ENCODE assay signal across 8 mouse cellular contexts in the genomic region with DNA sequence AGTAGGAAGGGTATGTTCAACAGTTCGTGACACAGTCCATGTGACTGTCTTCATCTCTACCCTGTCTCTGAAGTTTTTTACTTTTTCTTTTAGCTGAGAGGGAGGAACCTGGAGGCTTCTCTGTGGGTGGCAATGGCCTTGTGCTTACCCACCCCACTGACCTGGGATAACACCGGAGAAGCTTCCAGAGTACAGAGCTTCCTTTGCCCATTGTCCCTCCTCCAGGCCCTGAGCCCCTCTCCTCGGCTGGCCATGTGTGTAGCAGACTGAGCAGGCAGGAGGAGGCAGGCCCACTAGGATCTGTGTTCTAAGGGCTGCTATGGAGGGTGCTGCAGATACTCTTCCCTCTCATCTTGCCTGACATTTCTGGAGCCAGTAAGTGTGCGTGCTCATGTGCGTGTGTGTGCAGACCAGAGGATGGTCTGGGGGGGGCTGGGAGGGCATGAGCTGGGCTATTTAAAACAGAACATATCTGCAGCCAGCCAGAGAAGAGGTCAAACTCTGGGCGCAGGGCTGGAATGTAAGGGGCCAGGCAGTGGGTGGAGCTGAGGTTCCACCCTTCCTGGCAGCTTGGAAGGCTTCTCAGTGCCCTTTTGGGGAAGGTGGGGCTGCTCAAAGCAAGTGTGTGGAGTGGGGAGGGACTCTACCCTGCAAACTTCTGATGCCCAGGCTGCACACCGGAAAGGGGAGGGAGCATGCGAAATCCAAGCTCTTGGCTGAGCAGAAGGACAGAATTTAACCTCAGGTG.
DNase-seq lines count a peak whose midpoint lies in the region; ATAC-seq and TF ChIP-seq lines count a peak whose summit lies in the region.

No protein-coding gene starts in this region.

- 19% methylated on average over 8 of the region's 8 CpGs for WGBS in embryonic facial prominence, embryonic 15.5 days
- 38% methylated on average over 8 of the region's 8 CpGs for WGBS in hindbrain, postnatal 0 days
- WGBS in liver, embryonic 12.5 days (ENCODE audit: insufficient replicate concordance) = 26% methylated on average over 8 of the region's 8 CpGs
- 21% methylated on average over 8 of the region's 8 CpGs for WGBS in neural tube, embryonic 11.5 days
- 44% methylated on average over 8 of the region's 8 CpGs for WGBS in forebrain, embryonic 11.5 days

- peak overlapping the region; percentile 78 for H3K27ac ChIP-seq in embryonic facial prominence, embryonic 15.5 days (replicated peaks)
- no peak overlapping the region for H3K27ac ChIP-seq in hindbrain, postnatal 0 days
- peak overlapping the region; percentile 48; the same call in 1 of the 2 replicates for H3K27ac ChIP-seq in liver, embryonic 12.5 days
- H3K27ac ChIP-seq in neural tube, embryonic 11.5 days (ENCODE audit: low read depth, low read length) = no peak overlapping the region
- no peak overlapping the region for H3K27ac ChIP-seq in forebrain, embryonic 11.5 days (ENCODE audit: low read depth, low read length)

- peak; percentile 68 to 73 for DNase-seq in adrenal gland, adult (ENCODE audit: inconsistent age in 2 of 2, low spot score in 1 of 2)
- no peak for DNase-seq in adrenal gland, postnatal 10 days
- no peak for DNase-seq in hindbrain, postnatal 0 days (ENCODE audit: low spot score)
- DNase-seq in neural tube, embryonic 11.5 days (ENCODE audit: low spot score) = no peak
- no peak for DNase-seq in forebrain, embryonic 11.5 days (ENCODE audit: low spot score)
- DNase-seq in left cerebral cortex, adult 11 months (ENCODE audit: low spot score) = no peak

- H3K9ac ChIP-seq in embryonic facial prominence, embryonic 15.5 days = no peak overlapping the region
- H3K9ac ChIP-seq in hindbrain, postnatal 0 days (replicated peaks; ENCODE audit: low read length) = no peak overlapping the region
- no peak overlapping the region for H3K9ac ChIP-seq in liver, embryonic 12.5 days
- 0 out of 2 replicates have a peak overlapping the region, but pooled peaks have one; percentile 15 for H3K9ac ChIP-seq in neural tube, embryonic 11.5 days (ENCODE audit: low read length)
- no peak overlapping the region for H3K9ac ChIP-seq in forebrain, embryonic 11.5 days (ENCODE audit: low read length)

- H3K4me2 ChIP-seq in embryonic facial prominence, embryonic 15.5 days (replicated peaks) = 0 out of 2 replicates have a peak overlapping the region, but pooled peaks have one; percentile 12
- no peak overlapping the region for H3K4me2 ChIP-seq in hindbrain, postnatal 0 days (ENCODE audit: low read depth, low read length)
- peak overlapping the region; percentile 32; the same call in 1 of the 2 replicates for H3K4me2 ChIP-seq in liver, embryonic 12.5 days
- no peak overlapping the region for H3K4me2 ChIP-seq in neural tube, embryonic 11.5 days (ENCODE audit: low read depth)
- H3K4me2 ChIP-seq in forebrain, embryonic 11.5 days (ENCODE audit: low read depth, low read length, severe bottlenecking) = no peak overlapping the region

- peak; percentile 83 for ATAC-seq in embryonic facial prominence, embryonic 15.5 days (ENCODE audit: insufficient number of reproducible peaks, low FRiP score, low TSS enrichment, low read depth)
- ATAC-seq in hindbrain, postnatal 0 days = peak; percentile 27; the same call in 1 of the 2 replicates
- ATAC-seq in liver, embryonic 12.5 days = peak; percentile 63
- ATAC-seq in neural tube, embryonic 11.5 days (ENCODE audit: insufficient read depth, low FRiP score, low TSS enrichment) = no peak
- no peak for ATAC-seq in forebrain, embryonic 11.5 days (replicated peaks; ENCODE audit: low FRiP score)

- no peak overlapping the region for H3K4me3 ChIP-seq in embryonic facial prominence, embryonic 15.5 days (replicated peaks)
- H3K4me3 ChIP-seq in hindbrain, postnatal 0 days (ENCODE audit: low read length) = no peak overlapping the region
- H3K4me3 ChIP-seq in liver, embryonic 12.5 days = no peak overlapping the region
- no peak overlapping the region for H3K4me3 ChIP-seq in neural tube, embryonic 11.5 days (ENCODE audit: low read depth, low read length)
- H3K4me3 ChIP-seq in forebrain, embryonic 11.5 days (ENCODE audit: low read depth, low read length) = no peak overlapping the region

- no peaks in the 10 kb centered on the region for H3K9me3 ChIP-seq in embryonic facial prominence, embryonic 15.5 days (replicated peaks)
- no peaks in the 10 kb centered on the region for H3K9me3 ChIP-seq in hindbrain, postnatal 0 days (ENCODE audit: low read length)
- H3K9me3 ChIP-seq in liver, embryonic 12.5 days (replicated peaks) = no peaks in the 10 kb centered on the region
- H3K9me3 ChIP-seq in neural tube, embryonic 11.5 days (ENCODE audit: control insufficient read depth, low read length) = no peaks in the 10 kb centered on the region
- H3K9me3 ChIP-seq in forebrain, embryonic 11.5 days (ENCODE audit: control insufficient read depth, low read length) = no peaks in the 10 kb centered on the region

- H3K36me3 ChIP-seq in embryonic facial prominence, embryonic 15.5 days = no peaks in the 10 kb centered on the region
- no peaks in the 10 kb centered on the region for H3K36me3 ChIP-seq in hindbrain, postnatal 0 days (ENCODE audit: insufficient read depth, low read length)
- no peaks in the 10 kb centered on the region for H3K36me3 ChIP-seq in liver, embryonic 12.5 days
- H3K36me3 ChIP-seq in neural tube, embryonic 11.5 days (ENCODE audit: control insufficient read depth, insufficient read depth, low read length) = no peaks in the 10 kb centered on the region
- H3K36me3 ChIP-seq in forebrain, embryonic 11.5 days (ENCODE audit: control insufficient read depth, insufficient read depth, low read length) = no peaks in the 10 kb centered on the region

- no peaks in the 10 kb centered on the region for H3K27me3 ChIP-seq in embryonic facial prominence, embryonic 15.5 days
- H3K27me3 ChIP-seq in hindbrain, postnatal 0 days (ENCODE audit: insufficient read depth, low read length) = no peaks in the 10 kb centered on the region
- peaks cover 44% of the 10 kb centered on the region for H3K27me3 ChIP-seq in liver, embryonic 12.5 days (replicated peaks)
- no peaks in the 10 kb centered on the region for H3K27me3 ChIP-seq in neural tube, embryonic 11.5 days (ENCODE audit: control insufficient read depth, insufficient read depth, low read length)
- H3K27me3 ChIP-seq in forebrain, embryonic 11.5 days (ENCODE audit: control insufficient read depth, insufficient read depth, low read length) = no peaks in the 10 kb centered on the region

- no peak for TF ChIP-seq CTCF in hindbrain, postnatal 0 days (IDR thresholded peaks at IDR 0.05; ENCODE audit: low read depth)

- peaks cover 66% of the 10 kb centered on the region for H3K4me1 ChIP-seq in embryonic facial prominence, embryonic 15.5 days
- no peaks in the 10 kb centered on the region for H3K4me1 ChIP-seq in hindbrain, postnatal 0 days (ENCODE audit: insufficient read depth, low read length)
- H3K4me1 ChIP-seq in liver, embryonic 12.5 days = peaks cover 19% of the 10 kb centered on the region
- peaks cover 21% of the 10 kb centered on the region for H3K4me1 ChIP-seq in neural tube, embryonic 11.5 days (ENCODE audit: control insufficient read depth, insufficient read depth, low read length)
- peaks cover 11% of the 10 kb centered on the region; the same call in 1 of the 2 replicates for H3K4me1 ChIP-seq in forebrain, embryonic 11.5 days (replicated peaks; ENCODE audit: control insufficient read depth, insufficient read depth, low read length)

Comparison
In these comparisons a context has a peak if more than half of its experiments do, and no peak if none do; other contexts are left out.
1. DNase-seq: peak in adrenal gland, adult (2 of 2); none in adrenal gland, postnatal 10 days (single experiment), hindbrain, postnatal 0 days (single experiment), neural tube, embryonic 11.5 days (single experiment), forebrain, embryonic 11.5 days (single experiment) and left cerebral cortex, adult 11 months (single experiment).
2. ATAC-seq: peak in embryonic facial prominence, embryonic 15.5 days (single experiment), hindbrain, postnatal 0 days (single experiment) and liver, embryonic 12.5 days (single experiment); none in neural tube, embryonic 11.5 days (single experiment) and forebrain, embryonic 11.5 days (single experiment).
3. H3K27ac ChIP-seq: peak in embryonic facial prominence, embryonic 15.5 days (single experiment) and liver, embryonic 12.5 days (single experiment); none in hindbrain, postnatal 0 days (single experiment), neural tube, embryonic 11.5 days (single experiment) and forebrain, embryonic 11.5 days (single experiment).
4. H3K4me2 ChIP-seq: peak in embryonic facial prominence, embryonic 15.5 days (single experiment) and liver, embryonic 12.5 days (single experiment); none in hindbrain, postnatal 0 days (single experiment), neural tube, embryonic 11.5 days (single experiment) and forebrain, embryonic 11.5 days (single experiment).